Mouse (Mus musculus) intestine, postnatal 0 days (tissue): Measurements from ENCODE around the gene Ift122. TPM values are rescaled to one million over a fixed set of nuclear protein-coding genes. Genes with fewer than 3 reads are reported as not detected.

Experiments used
- ATAC-seq: fragments of 200-750 bp; cut with Nextera tagmentation; 2 replicates; pipeline ENCODE4 v1.8.0; 2017; ENCODE audit warnings: mild to moderate bottlenecking, moderate TSS enrichment, moderate library complexity
- H3K27ac ChIP-seq: fragments of 300-500 bp; sonication (generic); 2 replicates; pipeline ENCODE4 v1.5.1; 2014; ENCODE audit warnings: mild to moderate bottlenecking, low read depth, low read length, moderate library complexity
- H3K27me3 ChIP-seq: fragments of 300-500 bp; sonication (generic); replicated peaks from 2 replicates; pipeline ENCODE4 v1.6.1; 2014; ENCODE audit warnings: low read length, mixed read lengths; ENCODE audit not compliant: control insufficient read depth, insufficient read depth
- H3K36me3 ChIP-seq: fragments of 300-500 bp; sonication (generic); 2 replicates; pipeline ENCODE4 v1.6.1; 2014; ENCODE audit warnings: mild to moderate bottlenecking, moderate library complexity; ENCODE audit not compliant: control insufficient read depth, insufficient read depth
- H3K4me1 ChIP-seq: fragments of 300-500 bp; sonication (generic); replicated peaks from 2 replicates; pipeline ENCODE4 v1.6.1; 2014; ENCODE audit warnings: antibody characterized with exemption, low read length, mixed read lengths; ENCODE audit not compliant: control insufficient read depth, insufficient read depth
- H3K4me2 ChIP-seq: fragments of 300-500 bp; sonication (generic); replicated peaks from 2 replicates; pipeline ENCODE4 v1.6.1; 2014; ENCODE audit warnings: low read depth, mild to moderate bottlenecking, moderate library complexity
- H3K4me3 ChIP-seq: fragments of 300-500 bp; sonication (generic); 2 replicates; pipeline ENCODE4 v1.5.1; 2014; ENCODE audit warnings: low read depth, low read length
- H3K9ac ChIP-seq: fragments of 300-500 bp; sonication (generic); 2 replicates; pipeline ENCODE4 v1.6.1; 2014; ENCODE audit warnings: mild to moderate bottlenecking, low read depth, low read length
- H3K9me3 ChIP-seq: fragments of 300-500 bp; sonication (generic); 2 replicates; pipeline ENCODE4 v1.6.1; 2016; ENCODE audit warnings: mixed run types; ENCODE audit not compliant: control insufficient read depth
- CTCF ChIP-seq: sonication (generic); IDR thresholded peaks from 2 replicates; pipeline ENCODE4 v1.5.1; 2016; ENCODE audit warnings: low read depth, mild to moderate bottlenecking, control low read depth, antibody characterized with exemption, moderate library complexity
- WGBS: fragments of 180-500 bp; shearing (Covaris S2); extraction: QIAGEN DNeasy Blood & Tissue Kit; methylation state at CpG from one replicate; pipeline ENCODE4 v1.1.7; 2014; 5-methylcytosine and 5-hydroxymethylcytosine counted together
- polyA plus RNA-seq: library from polyadenylated mRNA; unstranded; fragments of >200 nt; fragmentation: Nextera tagmentation; extraction: Ambion mirVana; gene quantifications from 2 replicates; pipeline ENCODE4 v1.2.1, GENCODE M21; 2015

Ift122 gene
- polyA plus RNA-seq, 1 experiment from 2014 or later: 3.0 TPM

- H3K4me2 ChIP-seq: no peak overlapping the region
- H3K4me3 ChIP-seq: no peak overlapping the region
- no peak for ATAC-seq
- TF ChIP-seq CTCF: no peak
- WGBS: 78% methylated on average over 6 of the region's 6 CpGs
- no peaks in the 10 kb centered on the region for H3K27me3 ChIP-seq
- H3K9me3 ChIP-seq: no peaks in the 10 kb centered on the region
- H3K27ac ChIP-seq: no peak overlapping the region
- peaks cover 23% of the 10 kb centered on the region; the same call in 1 of the 2 replicates for H3K36me3 ChIP-seq
- no peaks in the 10 kb centered on the region for H3K4me1 ChIP-seq
- no peak overlapping the region for H3K9ac ChIP-seq
Measured at GRCm38 (mm10) chr6:115969952-115970351, 116.7 kb downstream of the Ift122 start.

GRCm38 (mm10) chr6:115971273-115972060, 118.2 kb downstream of the Ift122 start:
- Histone ChIP-seq H3K27ac (no peak overlapping the region), H3K4me3 (no peak overlapping the region), H3K27me3 (no peaks in the 10 kb centered on the region), H3K9me3 (no peaks in the 10 kb centered on the region), H3K9ac (no peak overlapping the region), H3K4me1 (no peaks in the 10 kb centered on the region), H3K36me3 (peaks cover 20% of the 10 kb centered on the region; the same call in 1 of the 2 replicates), H3K4me2 (no peak overlapping the region)
- no peak for ATAC-seq
- no peak for TF ChIP-seq CTCF
- 61% methylated on average over 13 of the region's 13 CpGs for WGBS

- Histone ChIP-seq H3K27me3 (no peaks in the 10 kb centered on the region), H3K4me2 (no peak overlapping the region), H3K9ac (no peak overlapping the region), H3K9me3 (no peaks in the 10 kb centered on the region), H3K36me3 (peaks cover 17% of the 10 kb centered on the region; the same call in 1 of the 2 replicates), H3K4me1 (no peaks in the 10 kb centered on the region), H3K27ac (no peak overlapping the region), H3K4me3 (no peak overlapping the region)
- ATAC-seq: no peak
- TF ChIP-seq CTCF: no peak
- WGBS: 76% methylated on average over 7 of the region's 7 CpGs
Measured at GRCm38 (mm10) chr6:115972083-115972764, 119.0 kb downstream of the Ift122 start.

GRCm38 (mm10) chr6:115973139-115973875, 120.0 kb downstream of the Ift122 start:
- WGBS: 88% methylated on average over 15 of the region's 15 CpGs
- Histone ChIP-seq H3K4me2 (no peak overlapping the region), H3K9me3 (no peaks in the 10 kb centered on the region), H3K27me3 (no peaks in the 10 kb centered on the region), H3K4me1 (no peaks in the 10 kb centered on the region), H3K36me3 (peaks cover 20% of the 10 kb centered on the region; the same call in 1 of the 2 replicates), H3K4me3 (no peak overlapping the region), H3K9ac (no peak overlapping the region), H3K27ac (no peak overlapping the region)
- no peak for TF ChIP-seq CTCF
- no peak for ATAC-seq

GRCm38 (mm10) chr6:115973881-115974662, 120.8 kb downstream of the Ift122 start:
- TF ChIP-seq CTCF: no peak
- H3K9ac ChIP-seq: no peak overlapping the region
- no peak for ATAC-seq
- H3K4me3 ChIP-seq: no peak overlapping the region
- no peak overlapping the region for H3K27ac ChIP-seq
- 79% methylated on average over 16 of the region's 16 CpGs for WGBS
- peaks cover 20% of the 10 kb centered on the region; the same call in 1 of the 2 replicates for H3K36me3 ChIP-seq
- H3K4me2 ChIP-seq: no peak overlapping the region
- H3K4me1 ChIP-seq: no peaks in the 10 kb centered on the region
- no peaks in the 10 kb centered on the region for H3K27me3 ChIP-seq
- no peaks in the 10 kb centered on the region for H3K9me3 ChIP-seq
